Mouse (Mus musculus): ENCODE results near the gene 3110001I22Rik. TPM values are rescaled to one million over a fixed set of nuclear protein-coding genes. Genes with fewer than 3 reads are reported as not detected.
"Not testable (repeated sequence)": the region's sequence is repeated elsewhere in the genome, so short reads cannot be mapped to it uniquely, and the experiment has no call there.

3110001I22Rik gene
- total RNA-seq (2022), result 1 to 10 TPM; 1.5 to 2.9 (median 1.9) TPM

DNA sequence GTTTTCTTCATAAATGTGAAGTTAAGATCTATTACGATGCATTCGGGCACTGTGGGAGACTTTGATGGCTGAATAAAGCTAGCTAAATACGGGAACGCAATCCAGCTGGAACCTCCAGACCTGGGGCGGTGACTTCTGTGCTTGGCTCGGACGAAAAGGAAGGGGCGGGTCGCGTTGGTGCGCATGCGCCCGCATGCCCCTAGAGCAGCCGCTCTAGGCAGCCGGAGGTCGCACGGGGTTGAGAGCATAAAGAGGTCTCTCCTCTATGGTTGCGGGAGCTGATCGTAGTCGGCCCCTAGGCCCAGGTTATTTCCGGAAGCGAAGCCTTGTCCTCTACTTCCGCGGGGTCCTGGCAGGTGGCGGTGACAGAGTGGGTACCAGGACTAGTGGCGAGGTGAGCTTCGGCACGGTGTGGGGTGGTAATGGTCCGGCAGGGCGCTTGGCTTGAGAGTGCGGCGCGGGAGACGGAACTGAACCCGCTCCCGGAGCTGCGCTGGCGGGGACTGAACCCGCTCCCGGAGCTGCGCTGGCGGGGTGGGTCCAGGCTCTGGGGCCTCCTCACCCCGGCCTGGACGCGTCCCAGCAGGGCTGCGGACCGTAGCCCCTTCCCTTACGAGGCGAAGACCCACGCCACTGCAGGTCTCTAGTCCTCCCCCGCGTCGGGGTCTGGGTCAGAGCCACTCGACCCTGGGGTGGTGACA, at the start of gene 3110001I22Rik, which contains the start of gene Bfar:
Gene 3110001I22Rik (plus strand): TSS at position 245 of the 701 bp plus-strand sequence.
Gene Bfar (plus strand): TSS at position 174 of the 701 bp plus-strand sequence.
- peak; percentile 84 to 89 for DNase-seq (ENCODE audit: low spot score in 2 of 2)

DNA sequence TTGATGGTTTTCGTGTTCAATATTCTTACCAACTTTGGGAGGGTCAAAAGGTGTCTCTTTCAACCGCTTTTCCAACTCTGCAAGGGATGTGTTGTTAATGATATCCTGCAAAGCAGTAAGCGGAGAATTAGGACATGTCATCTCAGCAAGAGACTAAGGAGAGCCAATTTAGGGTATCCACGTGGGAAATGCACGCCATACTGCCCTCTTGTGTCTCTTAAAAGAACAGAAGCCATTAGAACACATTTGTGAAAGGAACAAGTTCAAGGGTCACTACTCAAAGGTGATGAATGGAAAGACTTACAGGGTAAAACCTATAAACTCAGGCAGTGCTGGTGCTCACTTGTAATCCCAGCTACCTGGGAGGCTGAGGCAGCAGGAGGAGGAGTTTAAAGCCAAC, 43.4 kb upstream of the 3110001I22Rik start:
- no peak for DNase-seq (ENCODE audit: low spot score in 2 of 2)

DNA sequence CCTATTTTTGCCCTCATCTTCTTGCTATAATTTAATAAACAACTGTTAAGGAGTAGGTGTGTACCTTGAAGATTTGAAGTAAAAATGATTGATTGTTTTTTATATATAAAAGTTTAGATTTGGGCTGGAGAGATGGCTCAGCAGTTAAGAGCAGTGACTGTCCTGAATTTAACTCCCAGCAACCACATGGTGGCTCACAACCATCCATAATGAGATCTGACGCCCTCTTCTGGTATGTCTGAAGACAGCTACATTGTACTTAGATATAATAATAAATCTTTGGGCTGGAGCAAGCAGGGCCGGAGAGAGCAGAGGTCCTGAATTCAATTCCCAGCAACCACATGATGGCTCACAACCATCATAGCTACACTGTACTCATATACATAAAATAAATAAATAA, 33.5 kb upstream of the 3110001I22Rik start:
- DNase-seq (ENCODE audit: low spot score in 2 of 2), result not testable (repeated sequence)

DNA sequence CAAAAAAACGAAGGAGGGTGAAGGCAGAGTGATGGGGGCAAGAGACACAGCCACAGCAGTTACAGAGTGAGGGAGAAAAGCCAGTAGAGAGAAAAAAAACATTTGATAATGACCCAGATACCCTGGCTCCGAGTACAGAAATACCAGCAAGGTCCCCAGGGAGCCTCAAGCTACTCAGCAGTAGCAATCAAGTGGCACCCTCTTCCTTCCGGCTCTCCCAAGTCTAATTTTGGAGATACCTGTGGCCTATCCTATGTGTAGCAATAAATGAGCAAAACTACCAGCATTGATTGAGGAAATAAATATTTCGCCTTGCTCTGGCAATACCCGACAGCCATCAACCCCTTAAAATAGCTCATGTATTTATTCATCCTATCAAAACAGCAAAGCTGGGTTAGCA, 32.2 kb upstream of the 3110001I22Rik start:
- DNase-seq (ENCODE audit: low spot score in 2 of 2), result no peak

DNA sequence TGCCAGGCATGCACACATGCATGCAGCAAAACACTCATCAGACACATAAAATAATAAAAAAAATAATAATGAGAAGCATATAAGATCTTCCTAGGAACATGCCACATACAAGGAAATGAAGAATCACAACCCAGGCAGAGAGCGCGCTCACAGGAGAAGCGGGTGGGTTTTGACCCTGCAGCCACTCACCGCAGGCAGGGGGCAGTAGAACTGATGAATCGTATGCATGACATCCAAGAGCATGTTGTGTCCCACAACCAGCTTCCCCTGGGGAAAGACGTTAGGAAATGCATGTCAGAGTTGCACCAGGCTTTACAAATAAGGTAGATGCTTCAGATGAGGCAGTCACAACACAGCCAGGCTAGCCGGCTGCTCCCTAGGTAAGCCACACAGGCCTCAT, 31.7 kb upstream of the 3110001I22Rik start:
- DNase-seq (ENCODE audit: low spot score in 2 of 2), result no peak

DNA sequence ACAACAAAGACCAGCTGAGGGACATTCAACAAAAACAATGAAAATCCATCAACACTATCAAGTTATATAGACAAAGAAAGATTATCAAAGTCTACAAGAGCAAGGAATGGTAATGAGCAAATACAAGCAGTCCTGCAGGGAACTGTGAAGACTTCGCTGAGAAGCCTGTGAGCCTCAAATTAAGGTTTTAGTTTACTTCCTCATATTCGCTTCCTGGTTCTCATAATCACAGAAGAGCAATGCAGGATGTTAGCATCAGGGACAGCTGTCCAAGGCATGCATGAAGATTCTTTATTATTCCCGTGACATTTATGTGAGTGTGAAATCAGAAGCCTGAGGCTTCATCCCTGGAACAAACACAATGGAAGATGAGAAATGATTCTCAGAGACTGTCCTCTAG, 27.3 kb upstream of the 3110001I22Rik start:
- DNase-seq (ENCODE audit: low spot score in 2 of 2), result no peak

DNA sequence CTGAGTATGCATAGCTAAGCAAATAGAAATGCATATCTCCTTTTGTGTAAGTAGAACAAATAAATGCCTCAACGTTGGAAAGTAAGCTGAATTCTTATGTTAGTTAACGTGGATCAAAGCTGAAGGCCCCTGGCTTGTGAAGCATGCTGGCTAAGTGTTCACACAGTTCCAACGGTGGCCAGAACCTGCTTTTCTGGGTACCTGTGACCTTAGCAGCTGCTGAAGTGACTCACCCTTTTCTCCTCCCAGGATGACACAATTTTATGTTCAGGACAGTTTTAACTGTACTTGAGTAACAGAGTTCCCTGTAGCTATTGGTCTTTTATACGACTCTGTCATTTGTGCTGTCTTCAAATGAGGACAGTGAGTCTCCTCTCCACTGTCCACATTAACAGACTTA, 25.8 kb upstream of the 3110001I22Rik start:
- no peak for DNase-seq (ENCODE audit: low spot score in 2 of 2)

DNA sequence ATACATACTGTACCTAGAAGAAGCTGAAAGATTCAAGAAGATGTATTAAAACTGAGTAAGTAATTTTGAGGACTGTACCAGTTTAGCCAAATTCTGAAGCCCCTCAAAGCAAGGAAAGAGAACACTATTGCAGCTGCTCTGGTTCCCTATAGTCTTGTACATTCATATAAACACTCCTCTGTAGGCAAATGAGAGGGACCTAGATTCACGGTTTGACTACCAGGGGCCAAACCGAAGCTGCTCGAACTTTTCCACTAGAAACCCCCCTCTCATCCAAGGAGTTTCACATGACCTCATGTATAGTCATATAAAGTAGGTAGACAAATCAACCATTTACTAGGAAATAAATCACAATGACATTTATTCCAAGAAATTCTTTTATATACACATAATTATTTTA, 12.8 kb upstream of the 3110001I22Rik start:
- no peak for DNase-seq (ENCODE audit: low spot score in 2 of 2)

DNA sequence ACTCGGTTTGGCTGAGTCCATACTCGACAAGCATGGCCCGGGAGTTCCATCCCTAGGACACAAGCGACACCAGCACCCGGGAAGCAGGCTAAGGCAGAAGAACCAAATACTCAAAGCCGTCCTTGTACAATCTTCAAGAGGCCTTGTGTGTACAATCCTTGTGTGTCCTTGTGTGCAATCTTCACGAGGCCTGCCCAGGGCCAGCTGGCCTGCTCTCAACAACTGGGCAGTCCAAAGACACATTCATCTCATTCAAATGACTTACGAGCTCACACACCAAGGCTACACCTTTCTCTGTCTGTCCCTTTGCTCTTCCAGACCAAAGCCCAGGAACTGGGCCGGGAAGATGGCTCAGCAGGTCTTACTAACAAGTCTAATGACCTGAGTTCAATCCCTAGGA, 11.0 kb upstream of the 3110001I22Rik start:
- no peak for DNase-seq (ENCODE audit: low spot score in 2 of 2)

DNA sequence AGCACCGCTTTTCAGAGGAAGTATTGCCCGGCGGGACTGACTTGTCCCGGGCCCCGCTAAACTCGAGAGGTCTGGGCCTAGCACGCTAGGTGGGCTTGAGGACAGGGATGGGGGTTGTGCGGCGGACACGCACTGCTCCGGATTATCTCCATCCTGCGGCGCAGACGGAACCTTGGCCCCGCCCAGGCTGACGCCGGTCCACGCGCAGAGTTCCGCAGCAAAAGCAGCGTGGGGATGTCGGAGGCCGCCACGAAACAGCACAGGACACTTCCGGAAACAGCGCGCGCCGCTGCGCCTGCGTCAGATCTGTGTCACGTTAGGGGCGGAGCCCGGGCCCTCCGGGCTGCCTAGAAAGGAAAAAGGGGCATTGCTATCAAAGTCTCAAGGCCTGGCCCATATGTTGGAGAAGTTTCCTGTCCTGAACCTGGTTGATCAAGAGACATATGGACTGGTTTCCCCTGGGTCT, 3.8 kb upstream of the 3110001I22Rik start, which contains the start of gene Parn:
Gene Parn (minus strand): TSS at position 293 of the 466 bp plus-strand sequence.
- peak; percentile 86 to 88 for DNase-seq (ENCODE audit: low spot score in 2 of 2)

DNA sequence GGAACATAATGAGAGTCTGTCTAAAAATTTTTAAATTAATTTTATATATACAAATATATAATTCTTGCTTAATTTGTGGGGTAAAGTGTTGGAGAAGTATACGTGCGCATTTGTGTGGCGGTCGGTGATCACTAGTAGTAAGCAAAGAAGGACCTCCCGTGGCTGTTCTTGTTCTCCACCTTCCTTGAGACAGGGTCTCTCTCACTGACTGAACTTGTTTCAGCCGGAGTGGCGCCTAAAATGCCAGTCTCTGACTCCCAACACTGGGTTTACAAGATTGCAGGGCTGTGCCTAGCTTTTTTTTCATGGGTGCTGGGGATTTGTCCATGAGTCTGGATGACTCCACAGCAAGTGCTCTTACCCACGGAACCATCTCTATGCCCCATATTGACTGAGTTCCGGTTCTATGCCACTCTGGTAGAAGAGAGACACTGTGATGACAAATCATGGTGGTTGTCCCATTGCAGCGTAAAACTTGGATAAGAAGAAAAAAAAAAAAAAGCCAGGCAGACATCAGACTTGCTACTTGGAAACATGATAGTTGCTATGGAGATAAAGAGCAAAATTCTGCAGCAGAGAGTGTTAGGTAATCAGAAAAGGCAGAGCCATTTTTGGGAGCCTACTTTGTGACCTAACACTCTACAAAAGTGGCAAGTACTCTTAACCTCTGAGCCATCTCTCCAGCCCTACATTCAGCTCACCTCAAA, 3.2 kb upstream of the 3110001I22Rik start:
- DNase-seq (ENCODE audit: low spot score in 2 of 2), result no peak

DNA sequence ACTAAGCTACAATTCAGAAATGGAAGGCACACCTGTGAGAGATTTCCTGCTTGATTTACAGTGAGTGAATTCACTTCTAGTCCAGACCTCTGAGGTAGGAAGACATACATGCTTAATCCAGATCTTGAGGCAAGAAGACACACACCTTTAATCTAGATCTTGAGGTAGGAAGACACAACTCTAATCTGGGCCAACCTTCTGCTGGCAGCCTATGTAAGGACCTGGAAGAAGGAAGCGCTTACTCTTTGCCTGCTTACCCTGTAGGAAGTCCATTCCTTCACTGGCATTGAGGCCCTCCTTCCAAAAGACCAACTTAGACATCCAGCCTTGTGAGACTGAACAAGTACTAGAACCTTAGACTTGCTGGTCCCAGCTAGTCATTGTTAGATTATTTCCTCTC, 2.4 kb upstream of the 3110001I22Rik start:
- DNase-seq (ENCODE audit: low spot score in 2 of 2), result no peak

DNA sequence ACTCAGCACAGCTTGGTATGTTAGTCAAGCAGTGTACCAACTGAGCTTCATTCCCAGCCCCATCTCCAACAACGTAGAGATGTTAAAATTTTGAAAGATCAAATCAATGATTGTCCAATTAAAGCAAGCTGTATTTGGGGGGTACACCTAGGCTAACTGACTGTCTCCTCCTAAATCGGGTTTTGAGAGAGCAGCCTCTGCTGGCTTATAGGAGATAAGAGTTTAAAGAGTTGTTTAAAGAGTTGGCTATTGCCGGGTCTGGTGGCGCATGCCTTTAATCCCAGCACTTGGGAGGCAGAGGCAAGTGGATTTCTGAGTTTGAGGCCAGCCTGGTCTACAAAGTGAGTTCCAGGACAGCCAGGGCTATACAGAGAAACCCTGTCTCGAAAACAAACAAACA, 833 bp upstream of the 3110001I22Rik start:
- not testable (repeated sequence) for DNase-seq (ENCODE audit: low spot score in 2 of 2)

DNA sequence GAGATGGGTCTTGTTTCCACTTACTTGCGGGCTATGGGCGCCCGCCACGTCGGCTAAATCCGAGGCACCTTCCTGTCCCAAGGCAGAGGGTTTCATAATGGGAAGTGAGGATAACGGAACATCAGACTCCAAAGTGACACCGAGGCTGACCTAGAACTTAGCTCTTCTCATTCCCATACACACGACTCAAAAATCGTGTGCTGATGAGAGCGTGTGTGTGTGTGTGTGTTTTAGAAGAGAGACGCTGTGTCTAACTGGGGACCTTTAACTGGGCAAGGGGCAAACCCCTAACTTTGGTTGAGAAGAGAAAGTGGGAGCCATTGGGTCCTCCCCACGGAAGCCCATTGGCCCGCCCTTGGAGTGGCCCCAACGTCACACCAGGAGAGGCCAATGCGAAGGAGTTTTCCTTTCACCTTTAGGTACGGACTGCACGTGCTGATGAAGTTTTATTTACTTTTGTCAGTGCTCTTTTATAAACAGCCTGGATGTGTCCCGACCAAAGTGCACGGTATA, 713 bp downstream of the 3110001I22Rik start:
- peak; percentile 21 to 39 for DNase-seq (ENCODE audit: low spot score in 2 of 2)

DNA sequence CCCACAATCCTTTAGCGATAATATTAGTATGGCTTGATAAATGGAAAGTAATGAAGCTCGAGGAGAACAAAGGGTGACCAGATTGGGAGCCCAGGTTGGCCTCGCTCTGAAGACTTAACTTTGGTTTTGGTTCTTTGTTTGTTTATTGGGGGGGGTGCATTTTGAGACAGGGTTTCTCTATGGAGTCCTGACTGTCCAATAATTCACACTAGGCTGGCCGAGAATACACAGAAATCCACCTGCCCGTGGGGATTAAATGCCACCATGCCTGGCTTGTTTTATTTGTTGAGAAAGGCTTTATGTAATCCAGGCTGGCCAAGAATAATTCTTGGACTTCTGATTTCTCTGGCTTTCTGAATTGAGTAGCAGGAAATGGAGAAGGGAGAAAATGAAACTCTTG, 1.4 kb downstream of the 3110001I22Rik start:
- no peak for DNase-seq (ENCODE audit: low spot score in 2 of 2)

DNA sequence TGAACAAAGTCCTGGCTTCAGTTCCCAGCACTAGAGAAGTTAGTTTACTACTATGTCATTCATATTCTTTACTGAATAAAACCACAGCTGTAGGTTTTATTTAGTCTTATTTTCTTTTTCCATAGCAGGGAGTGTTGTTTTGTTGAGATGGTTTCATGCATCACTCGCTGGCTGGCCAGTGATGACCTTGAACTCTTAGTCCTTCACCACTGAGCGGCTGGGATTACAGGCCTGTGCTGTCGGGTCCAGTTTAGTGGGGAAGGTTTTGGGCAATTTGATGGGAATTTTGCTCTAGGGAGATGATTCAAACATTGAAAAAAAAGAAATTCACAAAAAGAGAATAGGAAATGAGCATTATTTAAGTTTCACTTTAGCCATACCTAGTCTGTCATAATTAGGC, 2.8 kb downstream of the 3110001I22Rik start:
- no peak for DNase-seq (ENCODE audit: low spot score in 2 of 2)

DNA sequence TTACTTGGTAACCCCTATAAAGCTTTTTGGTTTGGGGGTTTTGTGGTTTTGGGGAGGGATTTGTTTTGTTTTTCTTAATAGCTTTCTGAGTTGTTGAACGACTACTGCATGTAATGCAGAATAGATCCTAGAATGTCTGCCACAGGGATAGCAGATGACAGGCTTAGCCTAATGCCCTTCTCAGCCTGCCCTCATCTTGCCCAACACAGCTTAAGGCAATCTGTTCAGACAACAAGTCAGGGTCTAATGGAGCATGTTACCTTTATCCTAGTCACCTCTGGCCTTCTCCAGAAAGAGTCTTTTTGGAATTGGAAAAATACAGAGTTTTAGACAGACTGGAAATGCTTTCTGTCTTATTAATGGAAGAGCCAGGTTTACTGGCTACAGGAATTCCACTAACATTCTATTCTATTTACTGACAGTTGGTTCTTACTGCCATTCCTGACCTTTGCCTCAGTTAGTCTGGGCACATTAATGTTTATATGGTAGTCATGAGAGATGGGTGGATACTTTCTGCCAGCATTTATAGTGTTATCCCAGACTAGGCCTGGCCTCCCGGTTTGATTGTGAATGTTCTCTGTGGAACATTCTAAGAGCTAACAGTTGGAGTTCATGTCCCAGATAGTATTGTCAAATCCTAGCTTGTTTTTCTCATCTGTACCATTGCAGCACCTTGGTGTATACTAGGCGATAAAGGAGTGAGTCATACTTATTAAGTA, 7.0 kb downstream of the 3110001I22Rik start:
- DNase-seq (ENCODE audit: low spot score in 2 of 2), result no peak

DNA sequence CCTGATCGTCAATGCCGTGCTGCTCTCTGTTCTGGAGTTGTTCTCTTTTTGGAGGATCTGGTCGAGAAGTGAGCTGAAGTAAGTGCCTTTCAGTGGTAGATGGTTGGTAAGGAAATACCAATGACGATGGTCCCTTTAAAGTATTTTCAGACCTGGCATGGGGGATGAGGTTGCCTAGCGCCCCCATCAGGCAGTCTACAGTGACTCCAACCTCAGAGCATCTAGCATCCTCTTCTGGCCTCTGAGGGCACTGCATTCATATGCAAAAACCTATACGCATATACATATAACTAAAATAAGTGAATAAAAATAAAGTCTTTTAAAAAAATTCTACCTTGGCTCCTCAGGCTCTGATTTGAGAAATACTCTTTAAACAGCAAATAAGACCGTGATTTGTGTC, 27.3 kb downstream of the 3110001I22Rik start:
- DNase-seq (ENCODE audit: low spot score in 2 of 2), result no peak

DNA sequence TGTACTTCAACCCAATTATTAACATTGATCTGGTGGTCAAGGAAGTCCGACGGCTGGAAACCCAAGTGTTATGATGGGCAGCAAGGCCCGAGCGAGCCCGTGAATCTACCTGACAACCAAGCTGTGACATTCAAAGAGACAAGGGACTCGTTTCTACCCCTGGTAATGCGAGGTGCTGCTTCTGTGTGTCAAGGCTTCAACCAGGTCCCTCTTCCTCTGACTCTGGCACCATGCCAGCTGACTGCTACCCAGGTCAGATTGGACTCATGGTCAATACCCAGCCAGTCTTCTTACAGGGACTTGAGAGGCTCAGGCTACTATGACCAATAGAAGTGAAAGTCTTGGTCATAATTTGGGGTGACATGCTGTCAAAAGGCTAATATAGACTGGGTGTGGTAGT, 30.5 kb downstream of the 3110001I22Rik start:
- no peak for DNase-seq (ENCODE audit: low spot score in 2 of 2)

DNA sequence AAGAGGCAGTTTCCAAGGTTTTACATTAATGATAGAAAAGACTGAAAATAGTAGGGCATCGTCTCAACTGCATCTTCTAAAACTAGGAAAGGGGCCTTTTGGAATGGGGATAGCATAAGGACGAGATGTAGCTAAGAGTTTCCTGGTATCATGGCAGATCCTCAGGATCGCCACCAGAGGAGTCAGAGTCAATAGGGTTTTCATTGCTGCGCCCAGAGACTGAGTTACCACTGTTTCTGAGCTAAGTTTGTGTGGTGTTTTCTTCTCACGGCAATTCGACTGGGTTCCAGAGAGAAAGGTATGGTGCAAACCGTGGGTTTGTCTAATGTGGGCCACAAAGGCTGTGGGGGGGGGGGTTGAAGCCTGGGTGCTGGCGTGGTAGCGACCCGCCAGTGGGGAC, 32.9 kb downstream of the 3110001I22Rik start:
- no peak for DNase-seq (ENCODE audit: low spot score in 2 of 2)

DNA sequence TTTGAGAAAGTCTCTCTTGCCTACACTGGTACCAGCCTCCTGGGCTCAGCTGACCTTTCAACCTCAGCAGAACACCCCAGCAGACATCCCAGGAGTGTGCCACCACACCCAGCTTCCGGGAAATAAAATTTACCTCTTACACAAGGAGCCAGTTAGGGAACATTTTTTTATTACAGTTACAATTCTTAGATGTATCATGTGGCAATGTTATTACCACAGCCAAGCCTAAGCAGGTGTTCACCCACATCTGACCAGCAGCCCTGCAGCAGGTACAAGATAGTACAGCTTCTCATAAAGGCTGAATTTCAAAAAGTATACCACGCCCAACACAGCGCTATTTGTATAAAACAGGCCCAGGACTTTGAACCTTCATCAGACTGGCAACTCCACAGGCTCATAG, 43.2 kb downstream of the 3110001I22Rik start:
- DNase-seq (ENCODE audit: low spot score in 2 of 2), result no peak

Data from gastrocnemius, adult 8-10 months (tissue).